Mouse (Mus musculus) heart, embryonic 13.5 days (tissue): ENCODE measurements around the gene Anxa1. TPM values are rescaled to one million over a fixed set of nuclear protein-coding genes. Genes with fewer than 3 reads are reported as not detected.

ENCODE experiments used
- ATAC-seq: fragments of 200-750 bp; cut with Nextera tagmentation; 2 replicates; pipeline ENCODE4 v1.8.0; 2017; ENCODE audit warnings: moderate TSS enrichment; ENCODE audit not compliant: insufficient number of reproducible peaks, low FRiP score, low TSS enrichment; ENCODE audit errors: extremely low read depth
- H3K27ac ChIP-seq: fragments of 300-500 bp; sonication (generic); replicated peaks from 2 replicates; pipeline ENCODE4 v1.5.1; 2015; ENCODE audit warnings: moderate library complexity, mild to moderate bottlenecking, inconsistent platforms
- H3K27me3 ChIP-seq: fragments of 300-500 bp; sonication (generic); replicated peaks from 2 replicates; pipeline ENCODE4 v1.6.1; 2015; ENCODE audit warnings: mild to moderate bottlenecking, inconsistent platforms
- H3K36me3 ChIP-seq: fragments of 300-500 bp; sonication (generic); 2 replicates; pipeline ENCODE4 v1.6.1; 2015; ENCODE audit warnings: mild to moderate bottlenecking, inconsistent platforms
- H3K4me1 ChIP-seq: fragments of 300-500 bp; sonication (generic); 2 replicates; pipeline ENCODE4 v1.6.1; 2015; ENCODE audit warnings: inconsistent platforms
- H3K4me2 ChIP-seq: fragments of 300-500 bp; sonication (generic); 2 replicates; pipeline ENCODE4 v1.6.1; 2015; ENCODE audit warnings: inconsistent platforms, mild to moderate bottlenecking, moderate library complexity
- H3K4me3 ChIP-seq: fragments of 300-500 bp; sonication (generic); 2 replicates; pipeline ENCODE4 v1.5.1; 2015; ENCODE audit warnings: moderate library complexity, mild to moderate bottlenecking, inconsistent platforms
- H3K9ac ChIP-seq: fragments of 300-500 bp; sonication (generic); 2 replicates; pipeline ENCODE4 v1.6.1; 2015; ENCODE audit warnings: inconsistent platforms, mild to moderate bottlenecking, moderate library complexity
- H3K9me3 ChIP-seq: fragments of 300-500 bp; sonication (generic); 2 replicates; pipeline ENCODE4 v1.6.1; 2016; ENCODE audit warnings: inconsistent platforms
- WGBS: fragments of 180-500 bp; shearing (Covaris S2); methylation state at CpG from one replicate; pipeline ENCODE4 v1.1.7; 2015; ENCODE audit warnings: mixed read lengths; 5-methylcytosine and 5-hydroxymethylcytosine counted together
- polyA plus RNA-seq: library from polyadenylated mRNA; unstranded; fragments of >200 nt; fragmentation: Nextera tagmentation; extraction: Ambion mirVana; gene quantifications from 2 replicates; pipeline ENCODE4 v1.2.1, GENCODE M21; 2015

The Anxa1 gene
- polyA plus RNA-seq, 1 experiment from 2014 or later: 22.6 TPM

DNA sequence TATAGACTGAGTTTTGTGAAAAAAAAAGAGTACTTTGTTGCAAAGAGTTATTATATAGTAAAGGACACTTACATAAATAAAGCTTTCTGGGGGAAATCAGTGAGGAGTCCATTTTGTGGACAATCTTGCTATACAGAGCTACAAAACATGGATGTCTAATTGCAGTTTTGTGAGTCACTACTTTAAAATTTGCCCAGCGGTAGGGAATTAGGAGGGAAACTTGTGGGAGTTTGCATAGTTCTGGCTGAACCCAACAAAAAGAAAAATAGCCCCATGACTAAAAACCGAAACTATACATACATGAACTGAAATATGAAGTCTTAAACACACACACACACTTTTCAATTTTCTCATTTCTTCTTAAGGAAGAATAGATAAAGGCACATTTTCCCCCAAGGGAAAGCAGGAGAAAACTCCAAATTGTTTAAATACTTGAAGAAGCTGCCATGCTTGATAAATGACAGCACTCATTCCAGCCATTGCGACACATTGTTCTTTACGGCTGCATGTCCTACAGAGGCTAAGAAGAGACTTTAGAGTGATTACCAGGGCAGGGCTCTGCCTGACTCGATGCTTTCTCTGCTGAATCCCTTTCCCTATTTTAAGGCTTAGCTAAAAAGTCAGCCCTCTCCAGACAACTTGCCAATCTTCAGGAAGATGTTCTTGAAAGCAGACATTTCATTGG, 11.9 kb upstream of the Anxa1 start:
- Histone ChIP-seq H3K27me3 (no peaks in the 10 kb centered on the region), H3K9me3 (no peaks in the 10 kb centered on the region), H3K36me3 (no peaks in the 10 kb centered on the region), H3K4me2 (no peak overlapping the region), H3K4me3 (no peak overlapping the region), H3K27ac (no peak overlapping the region), H3K9ac (no peak overlapping the region), H3K4me1 (no peaks in the 10 kb centered on the region)
- no peak for ATAC-seq
- WGBS: 50% methylated on average over 5 of the region's 5 CpGs

DNA sequence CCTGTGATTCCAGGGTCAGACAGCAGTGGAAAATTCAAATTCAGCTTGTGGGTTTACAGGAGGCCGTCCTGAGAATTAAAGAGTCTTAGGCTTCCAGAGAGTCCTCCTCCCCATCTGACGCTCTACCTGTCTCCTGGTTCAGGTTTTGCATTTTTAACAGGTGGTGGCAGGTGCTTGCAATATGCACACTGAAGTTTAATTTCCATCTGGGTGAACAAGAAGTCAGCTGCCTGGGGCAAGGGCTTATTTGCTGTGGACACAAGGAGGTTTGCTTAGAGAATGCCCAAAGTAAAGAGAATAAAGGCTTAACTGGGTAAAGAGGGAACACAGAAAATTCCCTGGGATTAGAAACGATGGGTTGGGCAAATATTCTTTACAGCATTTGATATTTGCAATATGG, 11.2 kb upstream of the Anxa1 start:
- no peaks in the 10 kb centered on the region for H3K36me3 ChIP-seq
- no peak overlapping the region for H3K4me2 ChIP-seq
- WGBS: 71% methylated on average over 3 of the region's 3 CpGs
- no peaks in the 10 kb centered on the region for H3K27me3 ChIP-seq
- no peak for ATAC-seq
- no peak overlapping the region for H3K27ac ChIP-seq
- no peak overlapping the region for H3K4me3 ChIP-seq
- no peaks in the 10 kb centered on the region for H3K9me3 ChIP-seq
- H3K4me1 ChIP-seq: no peaks in the 10 kb centered on the region
- no peak overlapping the region for H3K9ac ChIP-seq

DNA sequence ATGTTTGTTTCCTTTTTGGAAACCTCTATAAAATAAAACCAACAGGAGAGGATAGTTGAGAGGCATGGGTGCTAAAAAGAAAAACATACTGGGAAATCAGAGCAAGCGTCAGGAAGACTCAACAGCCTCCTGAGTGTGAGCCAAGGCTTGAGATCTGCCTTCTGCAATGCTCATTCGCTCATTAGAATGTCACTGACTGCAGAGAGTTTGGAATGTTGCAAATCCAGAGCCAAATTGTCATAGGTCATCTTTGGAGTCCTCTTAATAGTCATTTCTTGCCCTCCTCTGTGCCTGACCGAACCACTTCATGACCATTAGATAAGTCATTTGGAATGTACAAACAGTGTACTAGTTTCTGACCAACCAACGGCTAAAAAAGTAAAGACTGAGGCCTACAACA, 8.4 kb upstream of the Anxa1 start:
- no peak for ATAC-seq
- no peak overlapping the region for H3K27ac ChIP-seq
- no peak overlapping the region for H3K4me2 ChIP-seq
- H3K9ac ChIP-seq: no peak overlapping the region
- H3K36me3 ChIP-seq: no peaks in the 10 kb centered on the region
- no peaks in the 10 kb centered on the region for H3K4me1 ChIP-seq
- no peaks in the 10 kb centered on the region for H3K27me3 ChIP-seq
- no peaks in the 10 kb centered on the region for H3K9me3 ChIP-seq
- no peak overlapping the region for H3K4me3 ChIP-seq
- 60% methylated on average over 4 of the region's 4 CpGs for WGBS

DNA sequence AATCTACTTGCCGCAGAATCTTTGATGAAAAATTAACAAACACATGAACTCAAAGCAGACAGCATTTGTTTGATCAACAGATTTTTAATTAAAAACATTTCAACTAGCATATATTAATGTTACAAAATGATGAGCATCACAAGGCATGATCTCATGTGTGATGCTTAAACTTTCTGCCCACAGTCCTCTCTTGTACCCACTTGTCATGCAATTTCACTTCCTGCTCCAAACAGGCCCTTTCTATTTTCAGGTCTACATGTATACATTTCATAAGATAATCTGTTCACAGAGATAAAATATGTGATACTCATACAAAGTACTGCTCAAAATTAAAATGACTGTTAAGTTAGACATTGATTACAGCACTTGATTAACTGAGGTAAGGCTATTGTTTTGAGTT, 6.3 kb upstream of the Anxa1 start:
- Histone ChIP-seq H3K36me3 (no peaks in the 10 kb centered on the region), H3K4me2 (no peak overlapping the region), H3K9ac (no peak overlapping the region), H3K4me3 (no peak overlapping the region), H3K4me1 (peaks cover 6% of the 10 kb centered on the region; the same call in 1 of the 2 replicates), H3K27ac (no peak overlapping the region), H3K9me3 (no peaks in the 10 kb centered on the region), H3K27me3 (no peaks in the 10 kb centered on the region)
- WGBS: 85% methylated on average over 1 of the region's 1 CpGs
- ATAC-seq: no peak

DNA sequence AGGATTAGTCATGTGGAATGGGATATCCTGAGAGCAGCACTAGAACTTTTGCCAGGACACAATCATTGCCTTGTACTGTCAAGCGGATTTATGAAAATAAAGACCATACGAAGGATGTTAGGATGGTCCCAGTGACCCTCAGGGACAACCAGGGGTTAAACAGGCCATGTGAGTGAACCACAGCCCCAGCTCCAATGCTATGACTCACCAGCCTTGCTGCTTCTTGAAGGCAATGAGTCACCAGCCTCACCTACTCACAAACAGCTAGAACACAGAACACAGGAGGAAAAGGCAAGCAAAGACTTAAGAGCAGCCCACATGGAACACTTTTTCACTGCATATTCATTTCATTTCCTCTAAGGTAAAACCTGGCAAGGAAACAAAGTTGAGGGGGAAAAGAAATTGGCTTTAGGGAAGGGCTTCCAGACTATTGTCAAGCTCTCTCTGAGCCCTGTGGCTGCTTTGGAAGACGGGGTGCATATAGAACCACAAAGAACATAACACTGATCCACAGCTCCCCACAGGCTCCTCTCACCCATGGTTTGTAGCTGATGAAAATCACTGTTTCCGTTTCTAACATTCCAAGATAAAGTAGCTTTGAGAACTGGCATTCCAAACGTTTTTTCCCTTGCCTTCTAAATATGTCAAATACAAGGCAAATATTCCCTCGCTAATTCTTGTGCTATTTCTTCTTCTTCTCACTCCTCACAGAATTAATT, 3.0 kb upstream of the Anxa1 start:
- H3K4me1 ChIP-seq: peaks cover 9% of the 10 kb centered on the region; the same call in 1 of the 2 replicates
- WGBS: 49% methylated on average over 6 of the region's 6 CpGs
- no peak for ATAC-seq
- no peaks in the 10 kb centered on the region for H3K36me3 ChIP-seq
- no peaks in the 10 kb centered on the region for H3K9me3 ChIP-seq
- no peak overlapping the region for H3K4me2 ChIP-seq
- H3K27me3 ChIP-seq: no peaks in the 10 kb centered on the region
- H3K4me3 ChIP-seq: no peak overlapping the region
- H3K9ac ChIP-seq: no peak overlapping the region
- peak overlapping the region; percentile 53 for H3K27ac ChIP-seq

DNA sequence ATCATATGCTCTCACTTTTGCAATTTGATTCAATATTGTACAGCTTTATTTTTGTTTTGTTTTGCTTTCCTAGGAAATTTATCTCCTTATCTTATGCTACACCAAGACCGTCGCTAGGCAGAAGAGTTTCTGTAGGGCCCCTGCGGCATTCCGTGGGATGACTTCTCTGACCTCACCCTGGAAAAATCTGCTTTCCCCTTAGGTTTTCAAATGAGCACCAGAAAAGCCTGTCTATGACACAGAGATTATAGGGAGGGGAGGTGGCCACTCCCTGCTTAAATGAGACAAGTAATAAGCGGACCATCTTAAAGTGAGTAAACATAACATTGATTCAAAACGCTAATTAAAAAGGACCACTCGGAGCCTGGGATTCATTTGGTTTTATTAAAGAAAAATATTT, 1.0 kb downstream of the Anxa1 start:
- H3K4me2 ChIP-seq: peak overlapping the region; percentile 32
- no peaks in the 10 kb centered on the region for H3K27me3 ChIP-seq
- H3K4me3 ChIP-seq: peak overlapping the region; percentile 23

DNA sequence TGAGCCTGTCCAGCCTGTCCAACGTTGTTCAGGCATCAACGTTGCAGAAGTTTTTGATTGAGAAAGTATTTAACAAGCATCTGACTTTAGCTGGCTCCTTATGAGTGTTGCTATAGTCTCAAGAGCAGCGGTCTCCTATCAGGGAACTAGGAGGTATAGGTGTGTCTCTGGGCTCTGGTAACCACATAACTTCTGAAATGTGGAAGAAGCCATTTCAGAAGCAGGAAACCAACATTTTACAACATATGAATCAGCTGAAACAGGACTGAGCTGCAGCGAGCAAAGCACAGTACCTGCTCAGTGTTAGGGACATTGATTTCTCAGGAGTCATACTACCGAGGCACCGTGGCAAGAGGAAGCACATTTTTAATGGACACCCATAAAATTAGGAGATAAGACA, 1.5 kb downstream of the Anxa1 start:
- 67% methylated on average over 6 of the region's 6 CpGs for WGBS
- peak overlapping the region; percentile 23; the same call in 1 of the 2 replicates for H3K4me3 ChIP-seq

More for the DNA sequence above, 1.0 kb downstream of the Anxa1 start:
- Histone ChIP-seq H3K27ac (no peak overlapping the region; the same call in 1 of the 2 replicates), H3K9me3 (no peaks in the 10 kb centered on the region), H3K36me3 (no peaks in the 10 kb centered on the region), H3K4me1 (peaks cover 9% of the 10 kb centered on the region; the same call in 1 of the 2 replicates), H3K9ac (no peak overlapping the region)
- WGBS: 47% methylated on average over 7 of the region's 7 CpGs
- ATAC-seq: no peak

DNA sequence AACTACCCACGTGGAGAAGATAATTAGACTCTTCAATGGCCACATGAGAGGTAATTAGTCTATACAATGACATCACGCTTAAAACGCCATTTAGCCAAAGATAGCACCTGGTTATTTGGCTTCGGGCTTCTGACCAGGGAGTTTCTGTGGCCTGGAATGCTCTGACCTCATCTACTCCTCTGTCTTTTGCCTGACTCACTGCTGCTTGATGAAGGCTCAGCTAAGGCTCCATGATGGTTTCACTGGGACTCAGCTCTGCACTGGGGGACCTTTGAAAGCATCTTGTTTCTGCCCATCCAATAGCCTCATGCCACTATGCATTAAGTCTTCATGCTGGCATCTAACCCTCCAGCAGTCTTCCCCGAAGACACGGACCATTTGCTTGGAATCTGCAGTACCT, 2.5 kb downstream of the Anxa1 start:
- H3K9me3 ChIP-seq: no peaks in the 10 kb centered on the region
- H3K9ac ChIP-seq: no peak overlapping the region
- H3K4me2 ChIP-seq: no peak overlapping the region
- ATAC-seq: no peak
- no peak overlapping the region for H3K4me3 ChIP-seq
- H3K27ac ChIP-seq: no peak overlapping the region
- H3K4me1 ChIP-seq: peaks cover 4% of the 10 kb centered on the region; the same call in 1 of the 2 replicates
- no peaks in the 10 kb centered on the region for H3K27me3 ChIP-seq
- 78% methylated on average over 6 of the region's 6 CpGs for WGBS
- no peaks in the 10 kb centered on the region for H3K36me3 ChIP-seq

More for the DNA sequence above, 1.5 kb downstream of the Anxa1 start:
- no peak overlapping the region for H3K27ac ChIP-seq
- no peak overlapping the region for H3K9ac ChIP-seq
- no peaks in the 10 kb centered on the region for H3K9me3 ChIP-seq
- H3K4me1 ChIP-seq: peaks cover 9% of the 10 kb centered on the region; the same call in 1 of the 2 replicates
- no peaks in the 10 kb centered on the region for H3K36me3 ChIP-seq
- ATAC-seq: no peak
- no peaks in the 10 kb centered on the region for H3K27me3 ChIP-seq
- peak overlapping the region; percentile 32 for H3K4me2 ChIP-seq

DNA sequence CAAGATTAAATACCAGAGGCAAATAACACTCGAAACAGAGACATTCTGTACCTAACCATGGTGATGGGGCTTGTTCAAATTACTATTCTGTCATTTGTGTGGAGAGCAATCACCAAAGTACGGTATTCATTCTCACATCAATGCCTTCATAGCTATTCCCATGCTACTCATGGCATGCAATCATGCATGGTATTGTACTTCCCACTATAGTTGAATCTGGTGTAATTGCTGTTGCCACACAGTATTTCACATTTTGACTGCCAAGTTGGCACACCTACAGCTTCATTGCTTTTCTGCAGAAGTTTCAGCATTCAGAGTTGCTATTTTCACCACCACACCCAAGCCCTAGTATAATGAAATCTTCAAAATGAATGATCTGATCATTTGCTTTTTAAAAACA, 4.4 kb downstream of the Anxa1 start:
- peaks cover 4% of the 10 kb centered on the region; the same call in 1 of the 2 replicates for H3K4me1 ChIP-seq
- H3K9me3 ChIP-seq: no peaks in the 10 kb centered on the region
- no peak overlapping the region for H3K27ac ChIP-seq
- WGBS: 73% methylated on average over 2 of the region's 2 CpGs
- no peak overlapping the region for H3K4me3 ChIP-seq
- ATAC-seq: no peak
- no peak overlapping the region for H3K4me2 ChIP-seq
- H3K36me3 ChIP-seq: no peaks in the 10 kb centered on the region
- H3K27me3 ChIP-seq: no peaks in the 10 kb centered on the region
- no peak overlapping the region for H3K9ac ChIP-seq

DNA sequence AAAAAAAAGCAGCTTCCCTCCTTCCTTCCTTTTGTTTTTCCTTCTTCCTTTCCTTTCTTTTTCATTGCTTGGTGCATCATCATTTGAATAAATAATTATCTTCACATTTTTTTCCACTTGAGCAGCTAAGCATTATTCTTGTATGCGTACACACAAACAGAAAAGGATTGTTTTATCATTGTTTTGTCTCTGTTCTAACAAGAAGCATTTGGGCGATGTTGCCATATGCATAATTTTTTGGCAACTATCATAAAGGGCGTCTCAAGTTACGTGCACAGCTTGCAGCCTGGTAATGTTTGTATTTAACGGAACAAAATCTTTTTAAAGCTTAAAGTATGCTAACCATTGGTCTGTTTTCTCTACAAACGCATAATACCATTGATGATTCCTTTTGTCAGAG, 5.1 kb downstream of the Anxa1 start:
- Histone ChIP-seq H3K4me3 (no peak overlapping the region), H3K4me2 (no peak overlapping the region), H3K36me3 (no peaks in the 10 kb centered on the region), H3K9me3 (no peaks in the 10 kb centered on the region), H3K9ac (no peak overlapping the region), H3K27ac (no peak overlapping the region), H3K27me3 (no peaks in the 10 kb centered on the region), H3K4me1 (peaks cover 3% of the 10 kb centered on the region; the same call in 1 of the 2 replicates)
- 77% methylated on average over 6 of the region's 6 CpGs for WGBS
- ATAC-seq: no peak

DNA sequence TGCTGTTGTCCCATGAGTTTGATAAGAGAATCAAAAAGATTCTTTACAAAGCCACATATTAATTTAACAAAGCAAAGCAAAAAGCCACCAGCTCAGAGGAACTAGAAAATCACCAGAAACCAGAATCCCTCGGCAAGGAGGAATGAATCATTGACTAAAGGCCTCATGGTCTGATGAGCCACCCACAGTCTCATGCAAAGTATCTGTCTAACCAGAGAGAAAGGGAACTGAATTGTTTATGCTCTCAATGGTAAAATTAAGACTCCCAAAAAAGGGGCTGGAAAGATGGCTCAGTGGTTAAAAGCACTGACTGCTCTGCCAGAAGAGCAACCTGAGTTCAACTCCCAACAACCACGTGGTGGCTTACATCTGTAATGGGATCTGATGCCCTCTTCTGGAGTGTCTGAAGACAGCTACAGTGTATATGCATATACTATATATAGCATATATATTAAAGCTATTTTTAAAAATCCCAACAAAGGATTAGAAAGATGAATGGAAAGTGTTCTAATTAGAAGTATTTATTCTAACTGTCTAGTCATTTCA, 9.5 kb downstream of the Anxa1 start:
- 61% methylated on average over 2 of the region's 2 CpGs for WGBS

More for the DNA sequence above, 9.5 kb downstream of the Anxa1 start:
- no peaks in the 10 kb centered on the region for H3K9me3 ChIP-seq
- no peaks in the 10 kb centered on the region for H3K36me3 ChIP-seq
- no peaks in the 10 kb centered on the region for H3K4me1 ChIP-seq
- ATAC-seq: no peak
- H3K4me2 ChIP-seq: no peak overlapping the region
- no peak overlapping the region for H3K4me3 ChIP-seq
- no peak overlapping the region for H3K27ac ChIP-seq
- no peaks in the 10 kb centered on the region for H3K27me3 ChIP-seq
- H3K9ac ChIP-seq: no peak overlapping the region
